In genomic region chr2:75408016-75408415, GRCm38 (mm10) we compare ENCODE assay signal across 25 mouse cellular contexts.
"Had no signal": no experiment of that assay in that cellular context is flagged by ENCODE, and none has a peak within 500 bp of the region (broad histone marks: within the 10 kb centered on the region; RNA-seq: fewer than 3 reads in every experiment).

No protein-coding gene starts in this region.

- H3K9me3 ChIP-seq: heart, embryonic 10.5 days; heart, embryonic 12.5 days; hindbrain, embryonic 10.5 days; hindbrain, embryonic 12.5 days; intestine, embryonic 15.5 days; limb, embryonic 10.5 days; limb, embryonic 12.5 days; liver, embryonic 13.5 days; liver, embryonic 15.5 days had no signal

- H3K4me2 ChIP-seq: heart, embryonic 12.5 days; hindbrain, embryonic 12.5 days; hindbrain, embryonic 14.5 days; intestine, embryonic 15.5 days; limb, embryonic 12.5 days; liver, embryonic 11.5 days; liver, embryonic 13.5 days; liver, embryonic 15.5 days had no signal

- H3K4me3 ChIP-seq: heart, embryonic 10.5 days; heart, embryonic 12.5 days; hindbrain, embryonic 10.5 days; hindbrain, embryonic 12.5 days; intestine, embryonic 15.5 days; layer of hippocampus, adult 2 months; left cerebral cortex, adult 2 months; limb, embryonic 10.5 days; limb, embryonic 12.5 days; liver, embryonic 13.5 days; liver, embryonic 15.5 days had no signal

- H3K27me3 ChIP-seq: heart, embryonic 12.5 days; hindbrain, embryonic 12.5 days; intestine, embryonic 15.5 days; liver, embryonic 13.5 days; liver, embryonic 15.5 days had no signal

- H3K36me3 ChIP-seq: heart, embryonic 10.5 days; heart, embryonic 12.5 days; hindbrain, embryonic 10.5 days; hindbrain, embryonic 12.5 days; intestine, embryonic 15.5 days; limb, embryonic 10.5 days; limb, embryonic 12.5 days; liver, embryonic 13.5 days; liver, embryonic 15.5 days had no signal

- H3K4me1 ChIP-seq: intestine, embryonic 15.5 days; liver, embryonic 13.5 days; liver, embryonic 15.5 days had no signal

- H3K27ac ChIP-seq: heart, embryonic 10.5 days; hindbrain, embryonic 10.5 days; hindbrain, embryonic 12.5 days; hindbrain, embryonic 14.5 days; intestine, embryonic 15.5 days; layer of hippocampus, adult 2 months; left cerebral cortex, adult 2 months; limb, embryonic 12.5 days; liver, embryonic 13.5 days; liver, embryonic 15.5 days had no signal

- H3K9ac ChIP-seq: heart, embryonic 12.5 days; hindbrain, embryonic 12.5 days; hindbrain, embryonic 14.5 days; intestine, embryonic 15.5 days; limb, embryonic 12.5 days; liver, embryonic 13.5 days; liver, embryonic 15.5 days had no signal

- DNase-seq: gastrocnemius, postnatal 25 days; heart, adult 18-20 months; heart, postnatal 10 days; heart, postnatal 4 days; kidney, adult 18-20 months; kidney, adult 8-10 months; kidney, postnatal 10 days; kidney, postnatal 25 days; kidney, postnatal 4 days; liver; liver, embryonic 13.5 days had no signal

- ATAC-seq: inflammation-experienced regulatory T-cells, adult 6 months; intestine, embryonic 15.5 days; intestine, postnatal 0 days had no signal
